Mouse (Mus musculus) MEL (cell line): ENCODE measurements at regions not wholly inside any gene's neighbourhood (a gene's known extent, or its start where the extent isn't known, plus 50 kb on each side); places are given as distances from the start of the nearest gene placed in this dataset.

Experiments
- CTCF ChIP-seq, 3 experiments: IDR thresholded peaks in 2 of 3; conservative IDR thresholded peaks in 1 of 3; 2 replicates each; pipeline ENCODE4 v1.5.1; 2011 to 2012; ENCODE audit warnings: low read length in 3 of 3, low read depth in 2 of 3, mild to moderate bottlenecking in 2 of 3, improper control_type of control experiment in 1 of 3, inconsistent platforms in 1 of 3, mixed read lengths in 1 of 3, moderate library complexity in 1 of 3; ENCODE audit not compliant: control insufficient read depth in 1 of 3, insufficient read depth in 1 of 3, poor library complexity in 1 of 3, severe bottlenecking in 1 of 3
- MAFK ChIP-seq: IDR thresholded peaks from 2 replicates; pipeline ENCODE4 v1.6.1; 2011; ENCODE audit warnings: low read depth, mild to moderate bottlenecking, low read length, improper control_type of control experiment, borderline replicate concordance
- NRF1 ChIP-seq: IDR thresholded peaks from 2 replicates; pipeline ENCODE4 v1.6.1; 2014; ENCODE audit warnings: low read depth, mild to moderate bottlenecking, inconsistent platforms, low read length, improper control_type of control experiment, moderate library complexity; ENCODE audit not compliant: poor library complexity, insufficient read depth, severe bottlenecking

GRCm38 (mm10) chr3:81408914-81409313 lies 372.7 kb downstream of the Pdgfc start:
- TF ChIP-seq MAFK (no peak), CTCF (IDR thresholded peaks at IDR 0.05 in 2 of 3, conservative IDR thresholded peaks at IDR 0.05 in 1 of 3; ENCODE audit: control insufficient read depth in 1 of 3, insufficient read depth in 1 of 3, low read depth in 2 of 3, low read length in 3 of 3, poor library complexity in 1 of 3, severe bottlenecking in 1 of 3) (no peak), NRF1 (no peak)
